Mouse (Mus musculus) E14TG2a.4 (cell line): ENCODE measurements at regions not wholly inside any gene's neighbourhood (a gene's known extent, or its start where the extent isn't known, plus 50 kb on each side); places are given as distances from the start of the nearest gene placed in this dataset.

Experiments used
- CTCF ChIP-seq: conservative IDR thresholded peaks from 2 replicates; pipeline ENCODE4 v1.5.1; 2014; ENCODE audit warnings: low read length
- NANOG ChIP-seq: IDR thresholded peaks from 2 replicates; pipeline ENCODE4 v1.6.1; 2014; ENCODE audit warnings: borderline replicate concordance, low read length, mixed read lengths
- POU5F1 ChIP-seq: IDR thresholded peaks from 2 replicates; pipeline ENCODE4 v1.6.1; 2014; ENCODE audit warnings: low read length, borderline replicate concordance

DNA sequence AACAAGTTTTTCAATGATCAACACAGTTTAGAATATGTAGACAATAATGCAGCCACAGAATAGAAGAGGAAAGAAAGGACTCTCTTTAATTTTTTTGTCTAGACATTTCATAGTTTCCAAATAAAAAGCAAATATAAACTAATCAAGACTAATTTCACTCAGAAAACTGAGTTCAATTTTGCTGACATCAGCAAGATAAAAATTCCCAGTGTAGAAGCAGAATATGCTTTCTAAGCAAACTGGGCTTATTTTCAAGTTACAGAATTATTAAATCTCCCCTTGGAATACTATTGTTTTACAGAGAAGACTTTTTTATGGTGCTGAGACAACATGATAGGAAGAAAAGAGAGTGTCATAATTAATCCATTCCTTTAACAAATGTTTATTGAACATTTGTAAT is 99.0 kb upstream of the Pou3f2 start:
- TF ChIP-seq CTCF (no peak), POU5F1 (no peak), NANOG (no peak)
